Mouse (Mus musculus) midbrain, embryonic 16.5 days (tissue): Measurements from ENCODE around the gene D430041D05Rik. TPM values are rescaled to one million over a fixed set of nuclear protein-coding genes. Genes with fewer than 3 reads are reported as not detected.

ENCODE experiments used
- ATAC-seq: fragments of 200-750 bp; cut with Nextera tagmentation; 2 replicates; pipeline ENCODE4 v1.8.0; 2017; ENCODE audit warnings: moderate TSS enrichment
- H3K27ac ChIP-seq: fragments of 300-500 bp; sonication (generic); 2 replicates; pipeline ENCODE4 v1.5.1; 2014; ENCODE audit warnings: mild to moderate bottlenecking, low read length, mixed read lengths
- H3K27me3 ChIP-seq: fragments of 300-500 bp; sonication (generic); 2 replicates; pipeline ENCODE4 v1.6.1; 2014; ENCODE audit warnings: low read depth, low read length, mixed read lengths; ENCODE audit not compliant: control insufficient read depth, insufficient read depth
- H3K36me3 ChIP-seq: fragments of 300-500 bp; sonication (generic); 2 replicates; pipeline ENCODE4 v1.6.1; 2014; ENCODE audit warnings: mild to moderate bottlenecking, low read length, moderate library complexity, mixed read lengths; ENCODE audit not compliant: control insufficient read depth, insufficient read depth
- H3K4me1 ChIP-seq: fragments of 300-500 bp; sonication (generic); 2 replicates; pipeline ENCODE4 v1.6.1; 2014; ENCODE audit warnings: mild to moderate bottlenecking, low read length, mixed read lengths; ENCODE audit not compliant: control insufficient read depth, insufficient read depth
- H3K4me2 ChIP-seq: fragments of 300-500 bp; sonication (generic); 2 replicates; pipeline ENCODE4 v1.6.1; 2014; ENCODE audit warnings: mild to moderate bottlenecking, low read length, mixed read lengths
- H3K4me3 ChIP-seq: fragments of 300-500 bp; sonication (generic); 2 replicates; pipeline ENCODE4 v1.5.1; 2014; ENCODE audit warnings: low read depth, mild to moderate bottlenecking, low read length, moderate library complexity, mixed read lengths
- H3K9ac ChIP-seq: fragments of 300-500 bp; sonication (generic); 2 replicates; pipeline ENCODE4 v1.6.1; 2014; ENCODE audit warnings: low read depth, low read length, mixed read lengths
- H3K9me3 ChIP-seq: fragments of 300-500 bp; sonication (generic); replicated peaks from 2 replicates; pipeline ENCODE4 v1.6.1; 2014; ENCODE audit warnings: mild to moderate bottlenecking, low read length, mixed read lengths; ENCODE audit not compliant: control insufficient read depth, poor library complexity, severe bottlenecking
- WGBS: fragments of 180-500 bp; shearing (Covaris S2); extraction: QIAGEN DNeasy Blood & Tissue Kit; methylation state at CpG from one replicate; pipeline ENCODE4 v1.1.7; 2014; 5-methylcytosine and 5-hydroxymethylcytosine counted together
- polyA plus RNA-seq: library from polyadenylated mRNA; unstranded; fragments of >200 nt; fragmentation: Nextera tagmentation; extraction: Ambion mirVana; gene quantifications from 2 replicates; pipeline ENCODE4 v1.2.1, GENCODE M21; 2015

Gene D430041D05Rik
- polyA plus RNA-seq, 1 experiment from 2014 or later = 9.3 TPM

GRCm38 (mm10) chr2:104392700-104393312 lies 18.0 kb downstream of the D430041D05Rik start:
- ATAC-seq = no peak

GRCm38 (mm10) chr2:104389231-104389630 lies 21.6 kb downstream of the D430041D05Rik start:
- Histone ChIP-seq H3K9me3 (no peaks in the 10 kb centered on the region), H3K4me3 (no peak overlapping the region), H3K36me3 (no peaks in the 10 kb centered on the region), H3K9ac (no peak overlapping the region), H3K4me1 (no peaks in the 10 kb centered on the region), H3K27me3 (no peaks in the 10 kb centered on the region), H3K4me2 (no peak overlapping the region), H3K27ac (no peak overlapping the region)
- WGBS = 93% methylated on average over 11 of the region's 11 CpGs
- ATAC-seq = no peak

More at GRCm38 (mm10) chr2:104392700-104393312, 18.0 kb downstream of the D430041D05Rik start:
- no peak overlapping the region for H3K4me3 ChIP-seq
- no peaks in the 10 kb centered on the region for H3K27me3 ChIP-seq
- no peak overlapping the region for H3K4me2 ChIP-seq
- no peaks in the 10 kb centered on the region for H3K9me3 ChIP-seq
- H3K9ac ChIP-seq = no peak overlapping the region
- H3K27ac ChIP-seq = no peak overlapping the region
- H3K4me1 ChIP-seq = no peaks in the 10 kb centered on the region
- no peaks in the 10 kb centered on the region for H3K36me3 ChIP-seq
- 77% methylated on average over 4 of the region's 4 CpGs for WGBS

- H3K36me3 ChIP-seq = no peaks in the 10 kb centered on the region
- ATAC-seq = no peak
- H3K27ac ChIP-seq = no peak overlapping the region
- H3K4me1 ChIP-seq = no peaks in the 10 kb centered on the region
- H3K9ac ChIP-seq = no peak overlapping the region
- no peak overlapping the region for H3K4me2 ChIP-seq
- H3K9me3 ChIP-seq = no peaks in the 10 kb centered on the region
- no peak overlapping the region for H3K4me3 ChIP-seq
- WGBS = 84% methylated on average over 2 of the region's 2 CpGs
- no peaks in the 10 kb centered on the region for H3K27me3 ChIP-seq
These were observed 24.9 kb downstream of the D430041D05Rik start for GRCm38 (mm10) chr2:104385941-104386340.

- Histone ChIP-seq H3K9me3 (no peaks in the 10 kb centered on the region), H3K9ac (no peak overlapping the region), H3K36me3 (no peaks in the 10 kb centered on the region), H3K4me2 (no peak overlapping the region), H3K4me3 (no peak overlapping the region), H3K27ac (no peak overlapping the region), H3K4me1 (peaks cover 10% of the 10 kb centered on the region), H3K27me3 (no peaks in the 10 kb centered on the region)
- WGBS = 94% methylated on average over 4 of the region's 4 CpGs
- no peak for ATAC-seq
These were observed 27.2 kb downstream of the D430041D05Rik start for GRCm38 (mm10) chr2:104383589-104383988.

GRCm38 (mm10) chr2:104382813-104383212 lies 28.0 kb downstream of the D430041D05Rik start:
- Histone ChIP-seq H3K4me3 (no peak overlapping the region), H3K4me2 (no peak overlapping the region), H3K4me1 (peaks cover 11% of the 10 kb centered on the region), H3K27ac (no peak overlapping the region), H3K9ac (no peak overlapping the region), H3K36me3 (no peaks in the 10 kb centered on the region), H3K9me3 (no peaks in the 10 kb centered on the region), H3K27me3 (no peaks in the 10 kb centered on the region)
- no peak for ATAC-seq
- WGBS = 94% methylated on average over 6 of the region's 6 CpGs

- no peak overlapping the region for H3K4me2 ChIP-seq
- no peaks in the 10 kb centered on the region for H3K9me3 ChIP-seq
- H3K9ac ChIP-seq = no peak overlapping the region
- no peak overlapping the region for H3K4me3 ChIP-seq
- H3K4me1 ChIP-seq = peaks cover 11% of the 10 kb centered on the region
- peak; percentile 43; the same call in 1 of the 2 replicates for ATAC-seq
- WGBS = 16% methylated on average over 7 of the region's 7 CpGs
- H3K27ac ChIP-seq = no peak overlapping the region
- no peaks in the 10 kb centered on the region for H3K36me3 ChIP-seq
- H3K27me3 ChIP-seq = no peaks in the 10 kb centered on the region
These were observed 31.5 kb downstream of the D430041D05Rik start for GRCm38 (mm10) chr2:104379304-104379703.

- no peak for ATAC-seq
- no peaks in the 10 kb centered on the region for H3K27me3 ChIP-seq
- no peaks in the 10 kb centered on the region for H3K9me3 ChIP-seq
- no peak overlapping the region for H3K4me2 ChIP-seq
- H3K4me1 ChIP-seq = peaks cover 11% of the 10 kb centered on the region
- H3K36me3 ChIP-seq = no peaks in the 10 kb centered on the region
- H3K9ac ChIP-seq = no peak overlapping the region
- no peak overlapping the region for H3K4me3 ChIP-seq
- H3K27ac ChIP-seq = peak overlapping the region; percentile 40; the same call in 1 of the 2 replicates
- 6% methylated on average over 3 of the region's 3 CpGs for WGBS
These were observed 32.0 kb downstream of the D430041D05Rik start for GRCm38 (mm10) chr2:104378791-104379190.

GRCm38 (mm10) chr2:104377990-104378389 lies 32.8 kb downstream of the D430041D05Rik start:
- H3K36me3 ChIP-seq = no peaks in the 10 kb centered on the region
- H3K9me3 ChIP-seq = no peaks in the 10 kb centered on the region
- no peak overlapping the region for H3K9ac ChIP-seq
- H3K4me3 ChIP-seq = no peak overlapping the region
- peaks cover 11% of the 10 kb centered on the region for H3K4me1 ChIP-seq
- WGBS = 77% methylated on average over 2 of the region's 2 CpGs
- H3K4me2 ChIP-seq = no peak overlapping the region
- H3K27ac ChIP-seq = no peak overlapping the region
- ATAC-seq = 0 out of 2 replicates have a peak, but pooled peaks have one; percentile 30
- no peaks in the 10 kb centered on the region for H3K27me3 ChIP-seq

- Histone ChIP-seq H3K4me3 (no peak overlapping the region), H3K9me3 (no peaks in the 10 kb centered on the region), H3K4me1 (peaks cover 15% of the 10 kb centered on the region), H3K27ac (no peak overlapping the region), H3K27me3 (no peaks in the 10 kb centered on the region), H3K36me3 (no peaks in the 10 kb centered on the region), H3K9ac (no peak overlapping the region), H3K4me2 (no peak overlapping the region)
- no peak for ATAC-seq
- WGBS = 64% methylated on average over 4 of the region's 4 CpGs
These were observed 38.7 kb downstream of the D430041D05Rik start for GRCm38 (mm10) chr2:104372156-104372555.
